Mouse (Mus musculus): ENCODE results near the gene Fastk.
"Not testable (repeated sequence)": the region's sequence is repeated elsewhere in the genome, so short reads cannot be mapped to it uniquely, and the experiment has no call there.

Gene Fastk

DNA sequence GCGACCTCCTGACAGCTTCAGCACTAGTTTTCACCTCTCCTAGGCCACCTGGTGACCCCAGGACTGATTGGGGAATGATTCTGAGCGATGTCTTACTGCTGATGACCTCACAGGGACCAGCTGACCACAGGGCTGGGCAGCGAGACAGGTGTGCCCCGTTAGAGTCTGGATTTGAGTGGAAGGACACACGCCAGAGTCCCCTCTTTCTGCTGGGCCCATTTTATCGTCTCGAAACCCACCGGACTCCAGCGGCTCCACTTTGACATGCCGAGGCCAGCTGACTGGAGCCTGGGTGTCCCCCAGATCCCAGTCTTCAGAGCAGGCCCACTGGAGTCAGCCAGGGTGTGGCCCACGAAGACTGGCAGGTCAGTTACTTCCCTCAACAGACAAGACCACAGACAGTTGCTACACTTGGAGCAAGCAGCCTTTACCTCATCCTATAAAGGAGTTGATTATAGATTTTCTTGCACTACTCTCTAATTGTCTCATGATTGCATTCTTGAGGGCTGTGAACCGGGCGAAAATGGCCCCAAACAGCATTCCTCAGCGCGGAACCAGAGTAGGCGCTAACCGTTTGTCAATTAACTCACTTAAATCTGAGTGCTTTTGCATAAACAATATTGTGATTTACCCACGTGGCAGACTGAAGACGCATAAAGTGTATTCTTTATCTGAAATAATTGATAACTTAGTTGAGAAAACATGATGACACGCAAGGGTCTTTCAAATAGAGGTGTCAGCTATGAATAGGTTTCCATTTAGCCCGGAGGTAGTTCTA, 20.9 kb downstream of the Fastk start:
- DNase-seq (ENCODE audit: low spot score in 2 of 2), result peak; percentile 22 to 43

DNA sequence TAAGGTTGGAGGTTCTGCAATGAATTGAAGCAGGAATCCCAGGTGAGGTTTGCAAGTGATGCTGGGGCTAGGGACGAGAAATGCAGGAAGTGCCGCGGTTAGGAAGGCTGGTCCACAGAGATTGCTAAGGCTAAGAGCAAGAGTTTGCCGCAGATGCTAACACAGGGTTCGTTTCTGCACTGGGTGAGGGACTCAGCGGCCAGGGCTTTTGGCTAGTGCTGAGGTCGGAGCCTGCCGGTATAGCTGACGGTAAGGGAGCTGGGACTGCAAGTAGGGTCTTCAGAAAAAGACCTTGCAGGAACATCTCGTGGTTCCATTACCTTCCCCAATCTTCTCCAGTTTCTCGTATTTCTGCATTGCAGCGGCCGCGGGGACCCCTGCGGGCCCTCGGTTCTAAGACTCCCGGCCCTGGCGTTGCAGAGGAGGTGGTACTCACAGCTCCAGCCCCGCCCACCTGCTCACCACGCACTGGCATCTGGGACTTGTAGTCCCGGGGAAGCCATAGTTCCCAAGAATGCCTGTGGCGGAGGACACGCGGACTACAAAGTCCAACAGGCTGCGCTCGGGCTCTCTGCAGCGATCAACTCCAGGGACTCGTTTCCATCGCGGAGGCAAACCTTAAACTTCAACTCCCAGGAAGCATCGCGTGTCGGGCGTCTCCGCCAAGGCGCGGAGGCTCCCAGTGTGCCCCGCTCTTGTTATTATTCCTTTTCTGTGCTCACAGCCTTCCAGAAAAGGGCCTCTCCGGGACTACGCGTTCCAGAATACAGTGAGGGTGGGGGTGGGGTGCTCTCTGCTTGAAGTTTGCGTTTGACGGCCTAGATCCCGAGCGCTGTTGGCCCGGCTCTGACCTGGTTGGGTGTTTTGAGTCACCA, 21.7 kb downstream of the Fastk start, which contains the start of the genes Cdk5 and Slc4a2:
Cdk5 (minus strand) TSS at position 402 of the 875 bp plus-strand sequence.
Slc4a2 (plus strand) TSS at position 709 of the 875 bp plus-strand sequence.
- peak; percentile 98 for DNase-seq (ENCODE audit: low spot score in 2 of 2)

DNA sequence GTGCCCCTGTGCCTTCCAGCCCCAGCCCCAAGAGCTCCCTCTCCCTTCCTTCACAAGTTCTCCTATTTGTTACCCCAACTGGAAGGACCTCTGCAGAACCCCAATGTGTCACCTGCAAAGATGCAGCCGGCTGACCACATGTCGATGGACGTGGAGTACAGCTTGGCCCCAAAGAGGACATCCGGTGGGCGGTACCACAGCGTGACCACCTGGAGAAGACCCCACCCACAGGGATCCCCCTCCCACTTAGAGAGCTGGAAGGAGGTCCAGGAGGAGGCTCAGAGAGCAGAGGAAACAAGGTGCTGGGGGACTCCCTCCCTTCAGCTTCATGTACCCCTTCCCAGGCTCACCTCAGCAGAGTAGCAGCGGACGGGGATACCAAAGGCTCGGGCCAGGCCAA, 24.7 kb downstream of the Fastk start:
- DNase-seq (ENCODE audit: low spot score in 2 of 2), result no peak

DNA sequence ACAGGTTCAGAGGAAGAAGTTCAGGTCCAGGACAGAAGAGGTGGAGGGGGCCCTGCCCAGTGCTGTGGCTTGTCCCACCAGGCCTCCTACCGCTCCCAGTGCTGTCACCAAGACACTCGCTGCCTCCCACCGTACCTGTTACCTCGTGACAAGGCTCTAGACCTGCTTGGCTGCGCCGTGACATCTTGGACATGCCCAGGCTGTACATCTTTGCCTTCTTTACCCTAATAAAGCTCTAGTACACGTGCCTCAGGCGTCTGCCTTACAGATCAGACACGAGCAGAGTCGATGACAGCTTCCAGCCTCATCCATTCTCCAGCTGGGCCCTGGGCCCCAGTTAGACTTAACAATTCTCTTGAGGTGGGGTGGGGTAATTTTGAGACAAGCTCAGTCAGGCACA, 27.5 kb downstream of the Fastk start:
- no peak for DNase-seq (ENCODE audit: low spot score in 2 of 2)

DNA sequence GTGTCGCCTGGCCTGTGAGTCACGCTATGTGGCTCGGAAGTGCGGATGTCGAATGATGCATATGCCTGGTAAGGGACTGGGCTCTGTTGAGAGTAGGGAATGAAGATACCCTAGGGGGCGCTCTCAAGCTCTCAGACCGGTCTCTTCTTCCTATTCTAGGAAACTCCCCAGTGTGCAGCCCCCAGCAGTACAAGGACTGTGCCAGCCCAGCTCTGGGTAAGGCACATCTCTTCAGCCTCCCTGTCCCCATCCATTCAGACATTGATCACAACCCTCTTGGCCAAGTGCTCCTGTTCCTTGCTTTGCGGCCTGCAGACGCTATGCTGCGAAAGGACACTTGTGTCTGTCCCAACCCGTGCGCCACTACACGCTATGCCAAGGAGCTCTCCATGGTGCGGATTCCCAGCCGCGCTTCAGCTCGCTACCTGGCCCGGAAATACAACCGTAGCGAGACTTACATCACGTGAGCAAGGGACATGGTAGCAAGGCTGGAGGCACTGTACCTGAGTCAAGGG, 28.8 kb downstream of the Fastk start:
- DNase-seq (ENCODE audit: low spot score in 2 of 2), result peak; percentile 60 to 62

DNA sequence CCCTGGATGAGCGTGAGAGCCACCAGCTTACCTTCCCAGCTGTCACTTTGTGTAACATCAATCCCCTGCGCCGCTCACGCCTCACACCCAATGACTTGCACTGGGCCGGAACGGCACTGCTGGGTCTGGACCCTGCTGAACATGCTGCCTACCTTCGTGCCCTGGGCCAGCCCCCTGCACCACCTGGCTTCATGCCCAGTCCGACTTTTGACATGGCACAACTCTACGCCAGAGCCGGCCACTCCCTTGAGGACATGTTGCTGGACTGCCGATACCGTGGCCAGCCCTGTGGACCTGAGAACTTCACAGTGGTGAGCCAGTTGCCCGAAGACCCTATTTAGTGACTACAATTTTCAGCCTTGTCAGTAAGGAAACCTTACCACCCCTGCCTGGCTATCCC, 31.1 kb downstream of the Fastk start:
- DNase-seq (ENCODE audit: low spot score in 2 of 2), result no peak

DNA sequence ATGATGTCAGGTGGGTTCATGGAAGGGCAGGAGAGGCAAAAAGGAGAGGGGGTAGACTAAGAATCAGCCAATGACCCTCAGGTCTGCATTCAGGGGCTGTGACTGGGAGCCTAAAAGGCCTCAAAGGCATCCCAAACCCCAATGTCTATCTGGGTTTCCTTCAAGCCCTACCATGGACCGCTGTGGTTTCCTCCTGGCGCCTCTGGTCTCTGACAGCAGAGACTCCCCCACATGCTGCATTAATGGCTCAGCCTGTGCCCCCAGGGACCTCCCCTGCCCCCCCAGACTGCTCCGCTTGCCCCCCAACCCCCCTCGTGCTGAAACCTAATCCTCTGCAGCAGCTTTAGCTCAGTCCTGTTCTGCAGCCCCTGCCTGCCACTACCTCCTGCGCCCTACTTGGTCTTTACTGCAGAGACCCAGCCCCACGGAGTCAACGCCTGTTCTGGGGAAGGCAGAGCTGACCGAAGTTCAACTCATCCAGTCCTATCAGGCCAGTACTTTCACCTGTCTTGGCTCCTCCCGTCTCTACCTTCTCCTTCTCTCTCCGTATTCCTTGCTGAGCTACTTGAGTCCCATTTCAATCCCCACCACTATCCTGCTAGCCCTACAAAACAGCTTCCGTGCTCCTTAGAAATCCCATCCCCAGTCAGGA, 31.9 kb downstream of the Fastk start, which contains the start of gene Asic3:
Asic3 (plus strand) TSS at position 351 of the 652 bp plus-strand sequence.
- no peak for DNase-seq (ENCODE audit: low spot score in 2 of 2)

DNA sequence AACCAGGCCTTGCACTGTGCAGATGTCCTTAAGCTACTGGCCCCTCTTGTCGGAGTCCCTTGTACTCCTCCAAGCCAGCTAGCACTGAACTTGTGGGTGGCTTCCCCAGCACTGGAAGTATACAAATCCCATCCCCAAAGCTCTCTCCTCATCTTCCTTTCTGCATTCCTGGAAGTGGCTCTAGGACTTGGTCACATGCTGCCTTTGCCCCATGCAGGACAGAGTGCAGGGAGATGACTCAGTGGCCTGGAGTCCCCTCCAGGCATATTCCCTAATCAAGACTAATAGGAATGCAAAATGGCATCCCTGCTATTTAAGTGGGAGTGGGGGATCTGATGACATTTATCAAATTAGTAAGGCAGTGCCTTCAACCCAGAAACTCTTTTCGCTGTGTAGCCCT, 33.0 kb downstream of the Fastk start:
- DNase-seq (ENCODE audit: low spot score in 2 of 2), result no peak

DNA sequence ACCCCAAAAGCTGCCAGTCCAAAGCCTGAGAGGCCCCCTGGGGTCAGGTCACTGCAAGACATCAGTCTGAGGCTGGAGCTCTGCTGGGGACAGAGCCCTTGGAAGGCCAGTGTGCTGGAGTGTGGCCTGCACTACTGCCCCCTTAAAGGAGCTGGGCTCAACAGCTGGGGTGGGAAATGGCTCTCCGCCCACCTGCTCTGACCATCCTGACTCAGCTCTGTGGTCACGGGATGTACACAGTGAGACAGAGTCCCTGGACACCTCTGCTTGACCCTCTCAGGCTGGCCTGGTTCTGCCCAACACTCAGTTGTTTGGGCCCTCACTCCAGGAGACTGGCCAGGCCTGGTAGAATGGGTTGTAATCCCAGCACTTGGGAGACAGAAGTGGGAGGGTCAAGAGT, 35.6 kb downstream of the Fastk start:
- DNase-seq (ENCODE audit: low spot score in 2 of 2), result no peak

DNA sequence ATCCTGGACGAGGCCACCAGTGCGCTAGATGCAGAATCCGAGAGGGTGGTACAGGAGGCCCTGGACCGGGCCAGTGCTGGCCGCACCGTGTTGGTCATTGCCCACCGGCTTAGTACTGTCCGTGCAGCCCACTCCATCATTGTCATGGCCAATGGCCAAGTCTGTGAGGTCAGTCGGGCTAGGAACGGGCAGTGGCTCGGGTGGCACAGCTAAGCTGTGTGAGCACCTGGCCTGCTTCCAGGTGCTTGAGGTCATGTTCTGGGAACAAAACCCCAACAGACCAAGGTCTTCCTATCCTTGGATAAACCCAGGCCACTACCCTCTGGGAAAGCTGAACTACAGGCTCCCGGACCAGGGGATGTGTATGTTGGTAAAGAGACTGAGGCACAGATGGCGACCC, 36.4 kb downstream of the Fastk start:
- DNase-seq (ENCODE audit: low spot score in 2 of 2), result no peak

DNA sequence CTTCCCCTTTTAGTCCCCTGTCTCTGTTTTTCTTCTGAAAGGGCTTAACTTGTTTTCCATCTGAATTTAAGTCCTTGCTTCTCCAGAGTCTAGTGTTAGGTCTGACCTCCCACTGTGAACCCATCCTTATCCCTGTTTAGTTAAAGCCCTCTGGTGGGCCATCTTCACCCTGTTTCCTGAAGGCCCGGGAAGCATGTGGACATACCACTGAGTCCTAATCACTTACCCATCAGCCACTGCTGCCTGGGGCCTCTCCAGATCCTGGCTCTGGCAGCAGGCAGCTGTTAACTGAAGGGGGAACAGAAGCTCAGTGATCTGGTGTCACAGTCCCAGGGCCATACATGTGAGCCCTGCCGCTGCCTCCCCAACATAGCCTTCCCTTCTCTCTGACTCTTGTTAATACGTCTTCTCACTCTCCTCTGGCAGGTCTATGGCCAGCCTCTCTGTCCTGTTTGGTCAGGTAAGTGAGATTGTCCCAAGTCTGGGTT, 39.7 kb downstream of the Fastk start:
- DNase-seq (ENCODE audit: low spot score in 2 of 2), result no peak

DNA sequence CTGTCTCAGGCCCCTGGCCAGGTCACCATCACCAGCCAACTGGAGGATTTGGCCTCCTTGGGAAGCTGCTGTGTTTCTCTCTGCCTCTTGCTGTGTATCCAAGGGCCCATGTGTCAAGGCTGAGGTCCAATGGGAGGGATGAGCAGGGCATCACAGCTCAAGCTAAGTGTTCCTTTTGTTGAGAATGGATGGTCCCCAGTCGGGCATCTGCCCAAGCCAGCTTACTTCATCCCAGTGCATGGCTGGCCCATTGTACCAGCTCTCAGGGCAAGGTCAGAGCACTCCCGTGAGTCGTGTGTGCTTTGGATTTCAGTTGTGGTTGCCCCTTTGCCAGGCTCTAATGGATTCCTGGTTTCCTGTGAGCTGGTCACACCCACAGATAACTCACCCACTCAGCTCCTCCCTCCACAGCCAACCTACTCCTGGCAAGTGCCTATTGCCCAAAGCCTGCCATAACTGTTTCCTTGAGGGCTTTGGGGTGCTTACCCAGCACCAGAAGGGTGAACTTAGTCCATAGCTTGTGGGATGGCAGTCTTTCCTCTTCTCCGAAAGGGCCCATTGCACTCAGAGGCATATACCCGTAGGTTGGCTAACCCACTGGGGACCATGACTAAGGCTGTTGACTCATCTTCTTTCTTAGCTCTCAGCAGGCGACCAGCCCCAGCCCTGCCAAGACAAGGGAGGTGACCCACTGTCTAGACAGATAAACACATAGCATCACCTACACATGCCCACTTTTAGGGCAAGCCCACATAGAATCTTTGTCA, 40.3 kb downstream of the Fastk start:
- DNase-seq (ENCODE audit: low spot score in 2 of 2), result no peak

DNA sequence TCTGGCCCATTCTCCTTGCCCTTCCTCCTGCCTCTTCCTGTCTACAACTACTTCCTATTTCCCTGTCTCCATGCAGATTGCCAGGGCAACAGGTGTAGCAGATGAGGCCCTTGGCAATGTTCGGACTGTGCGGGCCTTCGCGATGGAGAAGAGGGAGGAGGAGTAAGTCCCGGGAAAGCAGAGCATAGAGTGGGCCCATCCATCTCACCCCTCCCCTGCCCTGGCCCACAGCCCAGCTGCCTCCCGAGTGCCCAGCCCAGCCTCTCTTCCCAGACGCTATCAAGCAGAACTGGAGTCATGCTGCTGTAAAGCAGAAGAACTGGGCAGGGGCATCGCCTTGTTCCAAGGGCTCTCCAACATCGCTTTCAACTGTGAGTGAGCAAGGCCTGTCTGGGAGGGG, 43.1 kb downstream of the Fastk start:
- no peak for DNase-seq (ENCODE audit: low spot score in 2 of 2)

DNA sequence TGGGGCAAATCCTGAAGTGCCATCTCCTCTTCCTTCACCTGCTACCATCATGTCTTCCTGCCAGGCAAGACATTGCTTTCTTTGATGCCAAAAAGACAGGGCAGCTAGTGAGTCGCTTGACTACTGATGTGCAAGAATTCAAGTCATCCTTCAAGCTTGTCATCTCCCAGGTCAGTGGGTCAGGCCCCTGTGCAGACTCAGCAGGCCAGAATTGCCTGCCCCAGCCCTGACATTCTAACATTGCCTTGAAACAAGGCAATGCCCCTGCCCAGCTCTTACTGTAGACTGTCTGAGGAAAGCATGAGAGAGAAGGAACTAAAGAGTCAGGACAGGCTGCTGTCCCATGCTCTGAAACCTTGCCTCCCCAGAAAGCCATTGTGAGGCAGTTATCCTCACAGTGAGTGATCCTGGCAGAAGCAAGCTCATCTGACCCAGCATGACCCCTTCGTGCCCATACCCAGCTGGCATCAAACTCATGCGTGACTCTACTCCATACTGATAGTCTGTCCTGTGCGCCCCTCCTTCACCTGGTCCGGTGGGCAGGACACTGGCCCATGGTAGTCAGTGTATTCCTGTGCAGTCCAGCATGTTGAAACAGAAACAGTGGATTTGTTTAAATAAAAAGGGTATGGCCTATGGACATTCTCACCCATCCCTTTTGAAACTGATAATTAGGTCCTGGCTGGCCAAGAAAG, 44.0 kb downstream of the Fastk start:
- DNase-seq (ENCODE audit: low spot score in 2 of 2), result no peak

DNA sequence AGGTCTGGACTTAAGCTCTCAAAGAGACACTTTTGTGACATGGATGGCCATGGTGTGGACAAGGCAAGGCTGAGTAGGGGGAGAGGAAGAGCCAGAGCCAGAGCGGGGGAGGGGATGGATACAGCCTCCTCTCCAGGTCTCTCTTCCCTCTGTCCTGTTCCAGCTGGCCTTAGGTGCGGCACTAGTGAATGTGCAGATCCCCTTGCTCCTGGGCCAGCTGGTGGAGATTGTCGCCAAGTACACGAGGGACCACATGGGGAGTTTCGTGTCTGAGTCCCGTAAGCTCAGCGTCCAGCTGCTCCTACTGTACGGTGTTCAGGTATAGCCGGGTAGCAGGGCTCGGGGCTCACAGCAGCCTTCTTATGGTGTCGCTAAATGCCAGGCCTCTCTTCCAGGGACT, 44.7 kb downstream of the Fastk start:
- no peak for DNase-seq (ENCODE audit: low spot score in 2 of 2)

DNA sequence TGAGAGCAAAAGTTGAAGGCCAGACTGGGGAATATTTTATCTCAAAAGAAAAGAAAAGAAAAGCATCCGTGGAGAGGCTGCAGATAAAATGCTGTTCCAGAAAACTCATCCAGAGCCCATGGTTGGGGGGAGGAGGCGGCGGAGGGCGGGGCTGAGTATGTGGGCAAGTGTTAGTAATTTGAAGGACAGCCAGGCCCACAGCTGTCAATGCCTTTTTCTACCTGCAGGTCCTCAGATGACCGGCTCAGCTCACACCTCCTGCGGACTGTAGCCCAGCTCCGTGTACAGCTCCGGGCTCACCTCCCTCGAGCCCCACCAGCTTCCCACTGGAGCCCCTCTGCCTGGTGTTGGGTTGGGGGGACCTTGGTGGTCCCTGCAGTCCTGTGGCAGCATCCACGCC, 45.4 kb downstream of the Fastk start:
- DNase-seq (ENCODE audit: low spot score in 2 of 2), result no peak

DNA sequence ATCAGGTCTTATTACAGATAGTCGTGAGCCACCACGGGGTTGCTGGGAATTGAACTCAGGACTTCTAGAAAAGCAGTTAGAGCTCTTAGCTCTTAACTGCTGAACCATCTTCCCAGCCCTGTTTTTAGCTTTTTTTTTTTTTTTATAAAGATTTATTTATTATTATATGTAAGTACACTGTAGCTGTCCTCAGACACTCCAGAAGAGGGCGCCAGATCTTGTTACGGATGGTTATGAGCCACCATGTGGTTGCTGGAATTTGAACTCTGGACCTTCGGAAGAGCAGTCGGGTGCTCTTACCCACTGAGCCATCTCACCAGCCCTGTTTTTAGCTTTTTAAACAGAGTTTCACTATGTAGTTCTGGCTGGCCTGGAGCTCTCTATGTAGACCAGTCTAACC, 48.8 kb downstream of the Fastk start:
- DNase-seq (ENCODE audit: low spot score in 2 of 2), result not testable (repeated sequence)

DNA sequence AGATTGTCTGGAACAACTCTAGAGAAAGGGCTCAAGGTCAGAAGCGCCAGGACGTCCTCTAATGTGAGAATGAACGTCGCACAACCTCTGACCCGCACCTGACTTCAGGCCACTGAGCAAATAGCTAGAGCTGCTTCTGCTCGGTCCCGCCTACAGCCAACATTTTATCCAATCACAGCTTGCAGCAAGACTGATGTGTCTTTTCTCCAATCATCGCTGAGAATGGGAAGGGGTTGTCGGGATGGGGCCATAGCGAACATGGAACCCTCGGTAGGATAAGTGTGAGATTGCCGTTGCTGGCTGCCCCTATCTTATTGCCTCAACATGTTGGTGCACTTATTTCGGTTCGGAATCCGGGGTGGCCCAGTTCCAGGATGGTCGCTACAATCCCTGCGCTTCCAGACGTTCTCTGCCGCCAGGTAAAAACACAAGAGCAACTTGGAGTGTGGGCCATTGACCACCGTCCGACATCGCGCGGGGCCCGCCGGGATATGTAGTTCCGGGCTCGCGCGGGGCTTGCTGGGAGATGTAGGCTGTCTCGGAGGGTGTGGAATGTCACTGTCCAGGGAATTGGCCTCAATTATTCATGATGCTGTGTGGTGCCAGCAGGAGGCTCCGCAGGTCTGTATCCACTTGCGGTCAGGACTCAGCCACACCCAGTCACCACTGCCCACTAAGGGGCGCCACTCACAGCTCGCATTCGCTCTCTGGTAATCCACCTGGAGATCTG, 50.8 kb downstream of the Fastk start:
- peak; percentile 95 to 96 for DNase-seq (ENCODE audit: low spot score in 2 of 2)

DNA sequence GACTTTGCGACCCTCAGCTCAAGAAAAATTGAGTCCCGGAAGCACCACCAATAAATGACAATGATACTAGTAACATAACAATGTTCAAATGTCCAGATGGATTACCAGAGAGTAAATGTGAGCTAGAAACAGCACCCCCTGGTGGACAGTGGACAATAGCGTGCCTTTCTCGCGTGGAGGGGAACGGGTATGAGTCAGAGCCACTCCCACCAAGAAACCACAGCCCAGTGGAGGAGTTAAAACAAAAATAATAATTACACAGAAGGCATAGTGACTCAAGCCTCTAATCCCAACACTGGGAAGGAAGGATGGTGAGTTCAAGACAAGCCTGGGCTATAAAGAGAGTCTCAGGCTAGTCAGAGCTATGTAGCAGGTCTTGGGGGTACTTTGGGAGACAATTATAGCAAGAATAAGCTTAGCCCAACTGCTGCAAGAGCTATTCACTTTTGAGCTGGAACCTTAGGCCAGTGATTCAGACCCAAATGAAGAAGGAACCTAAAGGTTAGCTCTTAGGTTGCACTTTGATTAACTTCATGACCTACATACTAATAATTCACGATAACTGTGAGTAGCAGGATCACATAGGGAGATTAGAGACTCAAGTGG, 51.6 kb downstream of the Fastk start, which contains the start of gene Abcb8:
Abcb8 (plus strand) TSS at position 272 of the 606 bp plus-strand sequence.
- DNase-seq (ENCODE audit: low spot score in 2 of 2), result peak; percentile 76 to 83
